Mouse (Mus musculus) megakaryocyte, embryonic 14.5 days (primary cell): ENCODE results near the gene Adgb.

Experiments used
- FLI1 ChIP-seq: IDR thresholded peaks from 2 replicates; pipeline ENCODE4 v1.6.1; 2012; ENCODE audit warnings: low read length, inconsistent platforms, mixed read lengths
- GATA1 ChIP-seq: IDR thresholded peaks from 3 replicates; pipeline ENCODE4 v1.6.1; 2012; ENCODE audit warnings: mixed read lengths, low read length, inconsistent platforms, borderline replicate concordance

GRCm38 (mm10) chr10:10471961-10472610 lies at the start of gene Adgb:
- TF ChIP-seq GATA1: no peak
- no peak for TF ChIP-seq FLI1
